Mouse (Mus musculus): ENCODE data around the gene Ust.
A peak's percentile ranks its signal among the peaks of the same experiment; 100 is the strongest.
"Not testable (repeated sequence)": the region's sequence is repeated elsewhere in the genome, so short reads cannot be mapped to it uniquely, and the experiment has no call there.

Gene Ust

DNA sequence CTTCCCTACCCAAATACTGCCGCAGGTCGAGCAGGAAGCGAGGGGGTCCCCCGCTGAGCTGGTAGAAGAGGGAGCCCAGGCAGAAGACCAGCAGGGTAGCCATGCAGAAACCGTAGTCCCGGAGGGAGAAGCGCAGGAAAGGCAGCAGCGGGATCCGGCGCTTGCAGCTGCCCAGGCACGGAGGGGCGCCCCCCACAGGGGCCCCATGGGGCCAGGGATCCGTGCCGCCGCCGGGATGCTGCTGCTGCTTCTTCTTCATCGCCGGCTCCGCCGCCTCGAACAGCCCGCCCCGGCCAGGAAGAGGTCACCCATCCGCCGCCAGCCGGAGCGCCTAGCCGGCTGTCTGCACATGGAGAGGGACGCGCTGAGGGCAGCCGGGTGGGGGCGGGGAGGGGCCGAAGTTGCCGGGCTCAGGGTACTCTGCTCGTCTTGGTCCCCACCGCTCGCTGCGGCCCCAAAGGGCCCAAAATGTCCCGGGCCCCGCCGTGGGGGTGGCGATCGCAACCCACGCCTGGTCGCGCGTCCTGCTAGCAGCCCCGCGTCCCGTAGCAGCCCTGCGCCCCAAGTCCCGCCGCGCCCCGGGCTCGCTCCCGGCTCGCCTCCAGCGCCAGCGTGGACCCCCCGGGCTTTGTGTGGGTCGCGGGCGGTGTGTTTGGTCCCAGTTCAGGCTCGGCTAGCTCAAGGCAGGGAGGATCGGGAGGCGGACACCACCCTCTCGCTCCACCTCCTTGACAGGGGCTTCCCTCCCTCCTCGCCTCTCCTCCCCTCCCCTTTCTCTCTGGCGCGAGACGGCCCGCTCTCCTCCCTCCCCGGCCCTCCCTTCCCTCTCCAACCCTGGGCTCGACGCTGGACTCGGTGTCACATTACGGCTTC lies at the start of gene Ust:
Gene Ust (minus strand): TSS at position 685 of the 873 bp plus-strand sequence.
- peak; percentile 84 for DNase-seq

DNA sequence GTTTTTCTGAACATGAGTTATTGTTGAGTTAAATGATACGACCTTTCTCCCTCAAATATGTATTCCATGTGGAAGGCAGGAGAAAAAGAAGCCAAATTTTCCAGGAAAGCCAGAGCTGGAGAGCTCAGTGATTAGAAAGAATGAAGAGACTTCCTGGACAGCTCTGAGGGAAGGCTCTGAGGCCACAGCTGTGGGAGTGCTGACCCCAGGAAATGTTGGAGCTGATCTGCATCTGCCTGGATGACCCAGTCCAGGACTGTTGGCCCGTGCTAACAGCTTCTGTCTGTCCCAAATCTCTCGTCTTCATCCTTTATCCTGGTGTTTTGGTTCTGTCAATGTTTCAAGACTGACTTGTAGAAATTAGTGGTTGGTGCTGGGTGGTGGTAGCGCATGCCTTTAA lies 42.7 kb upstream of the Ust start:
- DNase-seq, result no peak

- DNase-seq, result not testable (repeated sequence)
These were observed 40.9 kb upstream of the Ust start for GRCm38 (mm10) chr10:8559566-8559965.

- DNase-seq, result not testable (repeated sequence)
These were observed 33.6 kb upstream of the Ust start for GRCm38 (mm10) chr10:8552239-8552638.

DNA sequence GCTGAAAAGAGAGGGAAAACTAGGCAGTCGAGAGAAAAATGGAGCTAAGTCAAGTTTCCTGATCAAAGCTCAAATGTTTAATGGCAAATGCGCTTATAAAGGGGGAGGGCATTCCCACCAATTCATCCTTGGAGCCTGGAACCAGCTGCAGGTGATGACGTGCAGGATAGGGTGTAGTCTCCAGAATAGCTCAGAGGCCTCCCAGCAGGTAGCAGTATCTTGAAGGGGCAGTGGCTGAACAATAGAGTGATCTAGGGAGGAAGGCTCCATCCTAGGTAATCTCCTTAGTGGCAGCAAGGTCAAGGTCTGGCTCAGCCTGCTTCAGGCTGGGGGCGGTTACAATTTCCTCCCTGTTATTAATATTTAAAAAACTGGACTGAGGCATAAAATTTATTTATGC lies 33.0 kb upstream of the Ust start:
- DNase-seq, result not testable (repeated sequence)

- DNase-seq, result no peak
These were observed 22.9 kb upstream of the Ust start for GRCm38 (mm10) chr10:8541514-8541913.

DNA sequence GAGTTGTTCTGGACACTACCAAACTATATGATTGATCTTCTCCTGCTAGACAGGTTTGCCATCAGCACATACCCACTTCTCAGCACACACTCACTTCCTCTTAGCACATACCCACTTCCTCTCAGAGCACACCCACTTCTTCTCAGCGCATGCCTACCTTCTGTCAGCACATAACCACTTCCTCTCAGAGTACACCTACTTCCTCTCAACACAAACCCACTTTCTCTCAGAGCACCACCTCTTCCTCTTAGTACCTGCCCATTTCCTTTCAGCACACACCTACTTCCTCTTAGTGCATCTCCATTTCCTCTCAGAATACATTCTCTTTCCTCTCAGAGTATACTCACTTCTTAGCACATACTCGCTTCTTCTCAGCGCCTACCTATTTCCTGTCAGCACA lies 16.8 kb upstream of the Ust start:
- no peak for DNase-seq

- no peak for DNase-seq
These were observed 13.0 kb upstream of the Ust start for GRCm38 (mm10) chr10:8531651-8532050.

- DNase-seq, result no peak
These were observed 12.0 kb upstream of the Ust start for GRCm38 (mm10) chr10:8530505-8531051.

GRCm38 (mm10) chr10:8529173-8529572 lies 10.5 kb upstream of the Ust start:
- peak; percentile 44 for DNase-seq

GRCm38 (mm10) chr10:8525354-8525753 lies 6.7 kb upstream of the Ust start:
- no peak for DNase-seq

GRCm38 (mm10) chr10:8521536-8521935 lies 2.9 kb upstream of the Ust start:
- no peak for DNase-seq

DNA sequence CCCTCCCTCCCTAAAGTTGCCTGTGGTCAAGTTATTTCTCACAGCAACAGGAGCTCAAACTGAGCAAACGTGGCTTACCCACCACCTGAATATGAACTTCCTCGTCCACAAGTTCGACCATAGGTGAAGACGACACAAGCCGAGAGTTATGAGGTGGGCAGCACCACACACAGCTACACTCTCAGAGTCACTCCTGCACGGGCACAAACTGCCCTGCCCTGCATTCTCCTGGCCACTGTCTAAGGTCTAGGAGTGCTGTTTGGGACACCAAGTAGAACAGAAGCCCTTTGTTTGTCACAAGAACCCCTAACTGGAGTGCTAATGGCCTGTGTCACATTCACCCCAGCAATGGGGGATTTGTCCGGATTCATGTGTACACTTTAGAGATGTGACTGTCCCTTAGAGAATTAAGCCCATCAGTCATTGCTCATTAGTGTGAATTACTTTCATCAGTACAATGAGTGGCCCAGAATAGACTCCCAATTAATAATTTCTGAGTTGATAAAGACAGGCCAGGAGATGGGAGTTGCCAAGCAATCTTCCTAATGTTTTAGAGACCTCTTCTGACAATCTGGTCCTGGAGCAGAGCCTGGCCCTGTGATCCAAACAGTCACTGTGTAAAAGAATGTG lies 2.3 kb upstream of the Ust start:
- no peak for DNase-seq

DNA sequence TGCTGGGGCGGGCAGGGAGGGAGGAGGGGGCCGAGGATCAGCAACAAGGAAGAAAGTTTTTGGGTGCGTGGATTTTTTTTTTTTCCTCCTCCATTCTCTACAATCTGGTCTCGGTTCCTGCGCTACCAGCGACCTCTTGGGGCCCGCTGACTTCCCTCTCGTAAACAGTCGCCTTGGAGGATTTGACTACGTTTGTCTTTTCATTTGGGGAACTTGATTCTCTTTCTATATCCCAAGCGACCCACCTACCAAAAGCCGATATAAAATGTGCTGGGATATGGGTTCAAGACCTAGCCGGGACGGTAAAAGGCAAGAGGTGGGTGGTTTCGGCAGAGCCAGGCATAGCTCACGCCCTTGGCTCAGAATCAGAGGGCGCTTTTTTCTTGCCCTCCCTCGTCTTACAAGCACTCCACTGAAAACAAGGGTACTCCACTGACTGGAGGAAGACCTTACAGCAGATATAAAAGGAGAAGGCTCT lies 428 bp upstream of the Ust start:
- peak; percentile 33 for DNase-seq

- no peak for DNase-seq
These were observed 959 bp downstream of the Ust start for GRCm38 (mm10) chr10:8517591-8518140.

DNA sequence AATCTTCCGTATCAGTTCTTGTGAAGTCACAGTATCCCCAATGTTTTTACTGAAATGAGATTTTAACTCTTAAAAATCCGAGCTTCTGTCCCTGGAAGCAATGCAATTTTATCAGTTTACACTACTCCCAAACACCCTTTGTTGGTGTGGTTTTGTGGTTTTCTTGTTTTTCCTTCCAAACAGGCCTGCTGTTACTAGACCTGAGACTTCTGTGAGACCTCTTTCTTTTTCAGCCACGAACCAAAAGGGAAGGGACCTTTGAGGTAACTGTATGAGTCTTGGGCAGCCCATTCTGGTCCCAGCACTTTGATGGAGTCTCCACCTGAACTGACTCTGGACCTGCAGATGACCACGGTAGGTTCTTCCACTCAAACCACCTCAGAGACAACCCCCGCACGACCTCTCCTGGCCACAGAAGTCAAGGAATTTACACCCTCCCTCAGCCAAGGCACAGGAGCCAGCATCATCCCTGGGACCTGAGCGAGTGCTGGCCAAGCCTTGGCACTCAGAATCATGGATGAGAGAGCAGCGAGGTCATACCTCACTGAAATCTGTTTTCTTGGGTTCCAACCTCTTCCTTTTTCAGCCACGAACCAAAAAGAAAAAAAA lies 1.6 kb downstream of the Ust start:
- no peak for DNase-seq

DNA sequence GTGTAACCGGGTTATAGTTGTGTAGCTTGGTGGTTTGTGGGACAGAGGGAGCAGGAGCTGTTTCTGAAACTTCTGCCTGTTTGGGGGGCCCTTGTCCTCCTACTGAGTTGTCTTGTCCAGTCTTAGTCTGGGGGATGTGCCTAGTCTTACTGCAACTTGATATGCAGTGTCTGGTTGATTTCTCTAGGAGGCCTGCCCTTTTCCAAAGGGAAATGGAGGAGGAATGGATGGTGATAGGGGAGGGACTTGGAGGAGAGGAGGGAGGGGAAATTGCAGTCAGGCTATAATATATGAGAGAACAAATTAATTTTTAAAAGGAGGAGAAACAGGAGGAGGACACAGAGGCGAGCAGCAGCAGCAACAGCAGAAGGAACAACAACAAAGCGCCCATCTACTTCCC lies 4.9 kb downstream of the Ust start:
- DNase-seq, result no peak

DNA sequence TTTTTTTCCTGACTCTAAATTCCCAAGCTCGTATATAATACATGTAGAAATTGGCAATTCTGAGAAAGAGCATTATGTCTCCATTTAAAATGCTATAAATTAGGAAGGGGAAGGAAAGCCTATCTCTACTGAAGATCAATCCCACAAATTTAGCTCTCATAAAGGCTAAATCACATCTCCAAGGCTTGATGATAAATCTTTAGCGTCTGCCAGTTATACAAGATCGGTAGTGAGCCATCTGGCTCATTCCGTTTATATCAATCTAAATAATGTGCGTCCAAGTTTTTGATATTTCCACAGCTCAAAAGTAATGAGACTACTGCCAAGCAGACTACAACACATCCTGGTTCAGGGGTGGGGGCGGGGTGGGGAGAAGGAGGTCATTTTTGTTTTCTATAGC lies 6.4 kb downstream of the Ust start:
- DNase-seq, result no peak

GRCm38 (mm10) chr10:8511760-8512159 lies 6.9 kb downstream of the Ust start:
- no peak for DNase-seq

DNA sequence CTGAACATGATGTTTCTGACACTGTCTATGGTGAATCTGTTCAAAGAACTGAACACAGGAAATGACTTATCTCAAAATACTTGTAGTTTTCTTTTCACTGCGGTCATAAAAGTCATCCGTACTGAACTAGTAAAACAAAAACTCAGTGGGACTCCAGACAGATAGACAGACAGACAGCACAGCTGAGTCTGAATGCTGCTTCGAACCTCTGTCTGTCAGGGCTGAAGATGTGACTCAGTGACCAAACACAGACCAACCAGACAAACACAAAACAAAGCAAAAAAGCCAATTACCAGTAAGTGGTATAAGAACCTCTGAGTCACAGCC lies 12.4 kb downstream of the Ust start:
- DNase-seq, result no peak

GRCm38 (mm10) chr10:8505346-8506246 lies 13.0 kb downstream of the Ust start:
- DNase-seq, result peak; percentile 46

DNA sequence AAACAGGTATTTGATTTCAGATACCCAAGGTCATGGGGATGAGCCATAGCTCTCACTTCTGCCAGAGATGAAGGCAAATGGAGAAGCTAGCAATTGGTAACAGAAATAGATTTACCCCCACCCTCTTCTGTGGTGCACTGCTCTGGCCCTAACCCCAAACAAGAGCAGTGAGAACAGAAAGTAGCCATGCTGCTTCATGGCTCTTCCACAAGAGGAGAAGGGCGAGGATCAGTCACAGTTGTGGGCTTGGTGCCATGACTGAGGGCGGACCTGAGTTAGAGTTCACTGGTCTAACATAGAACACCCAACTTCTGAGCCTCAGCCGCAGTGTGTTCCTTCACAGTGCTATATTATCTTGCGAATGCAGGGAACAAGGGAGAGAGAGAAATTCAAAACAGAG lies 13.8 kb downstream of the Ust start:
- DNase-seq, result no peak
